Mouse (Mus musculus): ENCODE measurements around the gene Pwp2. TPM values are rescaled to one million over a fixed set of nuclear protein-coding genes. Genes with fewer than 3 reads are reported as not detected.
"Not testable (repeated sequence)": the region's sequence is repeated elsewhere in the genome, so short reads cannot be mapped to it uniquely, and the experiment has no call there.

The Pwp2 gene
- total RNA-seq, 4 experiments from 2014 or later, result 19.6 to 22.1 (median 20.3) TPM

DNA sequence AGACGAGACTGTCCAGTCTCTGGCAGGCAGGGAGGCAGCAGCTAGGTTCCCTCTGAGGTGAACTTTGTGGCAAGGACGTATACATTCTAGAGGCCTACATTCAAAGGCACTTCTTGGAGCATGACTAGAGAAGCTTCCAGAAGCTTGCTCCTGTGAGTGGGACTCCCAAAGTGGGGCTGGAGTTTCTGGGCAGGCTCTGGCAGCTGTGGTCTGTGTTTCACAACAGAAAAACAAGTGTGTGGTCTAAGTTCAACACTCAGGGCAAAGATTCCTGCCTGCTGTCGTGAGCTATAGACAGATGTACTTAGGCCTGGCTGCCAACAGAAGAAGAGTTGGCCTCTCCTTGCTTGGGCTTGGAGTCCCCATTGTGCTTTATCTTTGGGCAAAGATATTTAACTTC lies 44.1 kb downstream of the Pwp2 start:
- no peak for DNase-seq (ENCODE audit: low spot score in 2 of 2)

DNA sequence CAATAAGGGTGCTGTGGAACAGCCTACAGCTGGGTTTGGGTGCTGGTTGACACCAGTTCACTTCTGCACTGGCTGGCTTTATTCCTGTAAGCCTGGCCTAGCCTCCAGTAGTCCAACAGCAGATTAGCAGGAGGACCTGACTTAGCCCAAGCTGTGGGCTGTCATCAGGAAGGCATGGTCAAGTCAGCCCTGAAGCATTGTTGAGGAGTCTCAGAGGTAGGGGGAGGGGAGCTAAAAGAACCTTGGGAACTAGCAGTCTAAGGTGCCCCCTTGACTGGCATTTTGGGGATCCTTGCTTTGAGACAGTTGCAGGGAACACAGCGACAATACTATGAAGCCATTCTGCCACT lies 44.7 kb downstream of the Pwp2 start:
- DNase-seq (ENCODE audit: low spot score in 2 of 2), result no peak

DNA sequence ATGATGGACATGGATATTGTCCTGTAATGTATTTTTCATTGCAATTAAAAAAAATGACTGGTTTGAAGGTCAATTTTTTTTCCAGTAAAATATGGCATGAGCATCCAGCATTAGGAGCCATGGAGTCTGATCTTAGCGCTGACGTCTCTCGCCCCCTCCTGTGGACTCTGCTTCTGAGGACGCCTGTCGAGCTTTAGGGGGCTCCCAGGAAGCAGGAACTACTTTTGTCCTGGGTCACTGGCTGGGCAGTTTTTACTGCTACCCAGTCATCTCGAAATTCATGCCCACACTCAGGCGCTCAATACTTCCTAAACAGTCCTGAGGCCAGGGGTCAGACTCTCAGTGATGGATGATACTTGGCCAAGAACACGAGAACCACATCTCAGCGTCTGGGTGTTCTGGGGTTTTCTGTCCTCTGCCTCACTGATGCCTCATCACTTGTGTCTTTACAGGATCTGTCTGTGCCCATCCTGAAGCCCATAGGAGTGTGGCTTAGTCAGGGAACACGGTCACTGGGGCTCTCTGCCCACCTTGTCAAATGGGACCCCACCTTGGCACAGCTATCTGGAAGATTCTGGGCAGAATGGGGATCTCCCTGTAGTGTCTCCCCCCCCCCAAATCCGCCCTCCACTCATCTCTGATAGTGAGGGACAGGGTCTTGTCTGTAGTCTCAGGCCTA lies 45.2 kb downstream of the Pwp2 start:
- DNase-seq (ENCODE audit: low spot score in 2 of 2), result no peak

DNA sequence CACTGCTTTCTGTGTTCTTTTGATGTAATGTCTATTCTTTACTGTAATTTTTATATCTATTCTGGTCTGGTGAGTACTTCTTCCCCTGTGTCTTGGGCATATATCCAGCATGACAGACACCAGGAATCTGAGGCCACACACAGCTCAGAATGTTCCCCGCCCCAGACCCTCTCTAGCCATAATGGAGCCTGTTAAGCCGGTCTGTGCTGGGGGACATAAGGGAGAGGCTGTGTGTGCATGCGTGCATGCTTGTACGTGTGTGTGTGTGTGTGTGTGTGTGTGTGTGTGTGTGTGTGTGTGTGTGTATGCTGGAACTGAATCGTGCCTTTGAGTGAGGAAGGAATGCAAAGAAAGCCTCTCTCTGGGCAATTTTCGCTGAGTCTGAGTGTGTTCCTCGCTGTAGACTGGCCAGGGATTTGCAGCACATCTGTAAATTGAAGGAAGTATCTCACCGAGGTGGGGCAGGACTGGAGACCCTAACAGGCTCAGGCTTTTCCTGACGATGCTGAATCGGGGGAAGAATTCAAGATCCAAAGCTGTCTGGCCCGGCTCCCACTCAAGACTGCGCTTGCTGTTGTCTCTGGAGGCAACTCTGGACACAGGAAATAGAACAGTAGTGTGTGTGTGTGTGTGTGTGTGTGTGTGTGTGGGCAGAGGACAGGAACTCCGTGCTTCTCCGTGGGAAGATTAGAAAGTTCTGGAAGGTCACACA lies 46.0 kb downstream of the Pwp2 start:
- DNase-seq (ENCODE audit: low spot score in 2 of 2), result no peak

GRCm38 (mm10) chr10:78137191-78137590 lies 47.8 kb downstream of the Pwp2 start:
- no peak for DNase-seq (ENCODE audit: low spot score in 2 of 2)

GRCm38 (mm10) chr10:78135947-78136346 lies 49.0 kb downstream of the Pwp2 start:
- DNase-seq (ENCODE audit: low spot score in 2 of 2), result no peak

GRCm38 (mm10) chr10:78134975-78135798 lies 49.8 kb downstream of the Pwp2 start:
- no peak for DNase-seq (ENCODE audit: low spot score in 2 of 2)

DNA sequence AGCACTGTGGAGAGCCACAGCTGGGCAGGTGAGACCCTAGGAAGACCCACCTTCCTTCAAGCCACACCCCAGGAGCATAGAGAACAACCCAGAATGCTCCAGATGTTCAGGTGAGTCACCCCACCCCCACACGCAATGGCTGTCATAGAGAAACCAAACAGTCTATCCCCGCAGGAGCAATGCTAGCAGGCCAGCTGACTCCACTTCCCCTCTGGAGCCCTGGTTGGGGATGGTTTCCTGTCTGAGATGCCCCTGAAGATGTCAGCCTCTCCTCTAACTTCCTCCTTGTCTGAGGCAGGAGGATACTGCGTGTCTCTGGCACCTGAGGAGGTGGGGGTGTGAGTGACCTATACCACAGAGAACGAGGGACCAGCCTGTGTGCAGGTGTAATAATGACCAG lies 50.5 kb downstream of the Pwp2 start:
- DNase-seq (ENCODE audit: low spot score in 2 of 2), result no peak

GRCm38 (mm10) chr10:78129998-78130397 lies 55.0 kb downstream of the Pwp2 start:
- no peak for DNase-seq (ENCODE audit: low spot score in 2 of 2)

DNA sequence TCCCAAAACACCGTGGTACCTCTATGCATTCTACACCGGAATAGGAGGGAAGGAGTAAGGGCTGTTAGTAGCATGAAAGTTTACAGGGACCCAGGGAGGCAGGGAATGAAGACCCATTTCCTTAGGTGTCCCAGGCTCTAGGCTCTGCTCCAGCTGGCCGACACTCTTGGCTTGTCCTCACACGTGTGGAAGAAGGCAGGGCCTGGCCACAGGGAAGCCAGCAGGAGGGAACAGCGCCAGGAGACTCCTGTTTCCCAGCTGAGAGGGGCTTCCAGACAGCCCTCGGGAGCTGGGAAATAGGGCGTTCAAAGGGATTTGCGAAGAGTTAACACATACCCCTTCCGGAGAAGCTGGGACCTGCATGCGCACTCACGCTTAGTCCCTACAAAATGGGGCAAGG lies 55.5 kb downstream of the Pwp2 start:
- DNase-seq (ENCODE audit: low spot score in 2 of 2), result no peak

- DNase-seq (ENCODE audit: low spot score in 2 of 2), result no peak
Measured at GRCm38 (mm10) chr10:78128647-78129046, 56.3 kb downstream of the Pwp2 start.

DNA sequence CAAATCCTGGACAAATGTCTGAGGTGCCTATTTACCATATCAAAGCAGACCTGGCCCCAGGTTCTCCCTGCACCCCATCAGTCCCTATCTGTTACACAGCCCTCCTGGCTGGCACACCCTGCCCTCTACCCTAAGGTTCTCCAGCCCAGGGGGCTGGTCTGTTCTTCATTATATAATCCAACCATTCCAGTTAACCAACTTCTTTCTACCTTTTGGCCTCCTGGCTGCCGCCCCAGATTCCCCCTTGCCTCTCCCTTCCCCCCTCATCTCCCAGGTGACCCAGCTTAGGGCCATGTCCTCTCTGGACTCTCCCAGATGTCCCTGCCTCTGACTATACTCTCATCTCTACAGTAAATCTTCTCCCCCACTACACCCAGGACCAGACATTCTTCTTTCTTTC lies 57.0 kb downstream of the Pwp2 start:
- DNase-seq (ENCODE audit: low spot score in 2 of 2), result no peak

- no peak for DNase-seq (ENCODE audit: low spot score in 2 of 2)
Measured at GRCm38 (mm10) chr10:78127046-78127870, 57.7 kb downstream of the Pwp2 start.

DNA sequence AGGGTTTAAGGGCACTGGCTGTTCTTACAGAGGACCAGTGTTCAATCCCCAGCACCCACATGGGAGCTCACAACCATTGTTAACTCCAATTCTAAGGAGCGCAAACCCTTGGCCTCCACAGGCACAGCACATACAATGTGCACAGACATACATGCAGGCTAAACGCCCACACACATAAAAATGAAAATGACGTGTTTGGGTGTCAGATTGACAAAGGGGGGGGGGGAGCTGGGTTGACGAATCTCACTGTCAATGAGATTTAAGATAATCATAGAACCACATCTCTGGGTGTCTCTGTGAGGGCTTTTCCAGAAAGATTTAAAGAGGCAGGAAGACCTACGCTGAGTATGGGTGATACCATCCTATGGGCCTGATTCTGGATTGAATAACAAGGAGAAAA lies 58.6 kb downstream of the Pwp2 start:
- no peak for DNase-seq (ENCODE audit: low spot score in 2 of 2)

- DNase-seq (ENCODE audit: low spot score in 2 of 2), result not testable (repeated sequence)
Measured at GRCm38 (mm10) chr10:78125061-78125460, 59.9 kb downstream of the Pwp2 start.

GRCm38 (mm10) chr10:78124137-78124536 lies 60.8 kb downstream of the Pwp2 start:
- DNase-seq (ENCODE audit: low spot score in 2 of 2), result not testable (repeated sequence)

Other genes starting within 250 kb of the Pwp2 start
- 10 to 100 TPM; 43.0 to 47.6 (median 45.7) TPM for gene Trpm2, start 214.6 kb downstream of the Pwp2 start, total RNA-seq (2022)
- gene 1810043G02Rik, start 206.6 kb downstream of the Pwp2 start, total RNA-seq (2022), result 10 to 100 TPM; 36.6 to 46.0 (median 40.5) TPM
- 100 to 1,000 TPM; 224 to 240 (median 229) TPM for gene Pfkl, start 175.1 kb downstream of the Pwp2 start, total RNA-seq (2022)
- under 1 TPM in 3 of 4 experiments, not detected in 1; 0.29 to 0.72 (median 0.30) TPM for gene Dnmt3l, start 143.2 kb downstream of the Pwp2 start, total RNA-seq (2022)
- gene Aire, start 141.5 kb downstream of the Pwp2 start, total RNA-seq (2022), result under 1 TPM; 0.56 to 0.93 (median 0.63) TPM
- gene Icosl, start 115.8 kb downstream of the Pwp2 start, total RNA-seq (2022), result 10 to 100 TPM; 12.1 to 13.2 (median 13.0) TPM
- 100 to 1,000 TPM; 120 to 134 (median 127) TPM for gene D10Jhu81e, start 15.4 kb downstream of the Pwp2 start, total RNA-seq (2022)
- gene Trappc10, start 59.5 kb upstream of the Pwp2 start, total RNA-seq (2022), result 10 to 100 TPM; 74.1 to 95.5 (median 86.6) TPM
- 100 to 1,000 TPM; 201 to 224 (median 209) TPM for gene Agpat3, start 167.3 kb upstream of the Pwp2 start, total RNA-seq (2022)
- gene Rrp1, start 227.9 kb upstream of the Pwp2 start, total RNA-seq (2022), result 100 to 1,000 TPM; 323 to 359 (median 334) TPM
- 10 to 100 TPM; 28.4 to 47.8 (median 36.8) TPM for gene Cstb, start 240.5 kb upstream of the Pwp2 start, total RNA-seq (2022)

Data from layer of hippocampus, adult 8-10 months (tissue).